Mouse (Mus musculus): ENCODE results near the gene Ccnk.

The Ccnk gene

DNA sequence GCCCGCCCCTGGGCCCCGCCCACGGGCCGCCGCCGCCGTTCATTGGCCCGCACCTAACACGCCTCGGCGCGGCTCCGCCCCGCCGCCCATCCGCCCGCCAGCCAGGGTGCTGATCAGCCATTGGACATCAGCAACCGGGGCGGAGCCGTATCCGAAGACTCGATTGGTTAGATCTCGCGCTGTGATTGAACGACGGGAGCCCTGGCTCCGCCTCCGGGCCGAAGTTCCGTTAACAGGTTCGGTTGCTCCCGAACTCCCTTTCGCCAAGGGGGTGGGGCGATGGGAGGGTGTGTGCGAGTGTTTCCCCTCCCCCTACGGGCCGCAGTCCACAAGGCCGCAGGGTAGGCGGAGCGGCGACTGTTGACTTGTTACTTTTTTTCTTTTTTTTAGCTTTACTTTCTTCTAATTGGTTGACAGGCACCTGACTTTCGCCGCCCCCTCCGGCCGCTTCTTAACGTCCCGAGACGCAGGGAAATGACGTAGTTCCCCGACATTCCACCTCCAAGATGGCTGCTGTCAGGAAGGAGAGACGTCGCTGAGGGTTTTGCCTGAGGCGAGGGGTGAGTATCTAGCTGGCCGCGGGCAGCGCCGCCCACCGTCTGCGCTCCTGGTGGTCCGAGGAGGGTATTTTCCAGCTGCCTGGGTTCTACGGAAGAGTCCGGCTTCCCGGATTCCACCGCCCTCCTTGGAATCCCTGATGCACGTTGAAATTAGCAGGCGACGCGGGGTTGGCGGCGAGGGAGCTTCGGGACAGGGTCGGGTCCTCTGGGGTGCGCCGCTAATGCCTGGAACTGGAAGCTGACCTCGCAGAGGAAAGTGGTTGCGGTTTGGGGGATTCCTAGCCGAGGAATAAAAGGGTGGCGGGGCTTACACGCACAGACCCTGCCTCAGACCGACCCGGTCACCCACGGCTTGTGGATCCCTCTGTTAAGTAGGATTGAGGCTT, at the start of gene Ccnk:
Ccnk (plus strand) TSS at position 259 of the 946 bp plus-strand sequence.
- peak; percentile 99 to 100 for DNase-seq (ENCODE audit: low spot score in 2 of 2)

GRCm38 (mm10) chr12:108132450-108133070, 46.8 kb upstream of the Ccnk start:
- no peak for DNase-seq (ENCODE audit: low spot score in 2 of 2)

DNA sequence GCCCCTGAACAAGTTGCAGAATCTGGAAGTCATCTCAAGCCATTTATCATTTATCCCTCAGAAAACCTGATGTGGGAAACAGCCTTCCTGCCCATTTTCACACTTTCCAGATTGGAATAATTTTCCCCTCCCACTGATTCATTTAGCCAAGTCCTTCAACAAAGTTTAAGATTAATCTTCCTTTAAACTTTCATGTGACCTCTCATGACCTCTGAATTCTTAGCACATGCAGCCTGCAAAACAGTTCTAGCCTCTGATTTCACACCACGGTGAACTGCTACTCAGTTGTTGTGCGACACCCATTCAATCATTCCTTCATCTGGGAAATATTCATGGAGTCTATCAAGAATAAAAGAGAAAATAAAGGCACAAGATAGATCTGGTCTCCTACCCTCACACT, 46.2 kb upstream of the Ccnk start:
- no peak for DNase-seq (ENCODE audit: low spot score in 2 of 2)

DNA sequence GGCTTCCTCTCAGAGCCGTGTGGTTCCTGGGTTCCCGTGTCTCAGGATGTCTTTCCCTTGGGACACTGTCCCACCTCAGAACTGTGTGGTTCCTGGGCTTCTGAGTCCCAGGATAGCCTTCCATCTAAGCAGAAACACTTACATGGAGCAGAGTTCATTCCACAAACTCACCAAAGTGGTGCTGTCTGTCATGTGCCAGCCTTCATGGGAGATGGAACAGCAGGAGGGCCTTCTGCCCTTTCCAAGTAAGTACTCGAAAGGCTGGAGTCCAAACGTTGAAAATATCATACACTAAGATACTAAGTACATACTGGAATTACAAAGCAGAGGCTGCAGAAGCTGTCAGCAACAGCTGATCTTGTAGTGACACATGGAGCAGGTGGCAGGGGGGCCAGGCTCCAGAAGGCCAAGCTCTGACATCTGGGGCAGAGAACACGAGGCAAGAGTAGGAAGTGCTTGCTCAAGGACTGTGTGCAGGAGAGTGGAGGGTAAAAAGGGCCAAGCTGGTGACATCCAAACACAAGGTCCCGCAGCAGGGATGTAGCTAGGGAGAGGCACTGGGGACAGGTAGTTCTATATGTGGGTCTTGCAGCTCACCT, 43.7 kb upstream of the Ccnk start:
- no peak for DNase-seq (ENCODE audit: low spot score in 2 of 2)

DNA sequence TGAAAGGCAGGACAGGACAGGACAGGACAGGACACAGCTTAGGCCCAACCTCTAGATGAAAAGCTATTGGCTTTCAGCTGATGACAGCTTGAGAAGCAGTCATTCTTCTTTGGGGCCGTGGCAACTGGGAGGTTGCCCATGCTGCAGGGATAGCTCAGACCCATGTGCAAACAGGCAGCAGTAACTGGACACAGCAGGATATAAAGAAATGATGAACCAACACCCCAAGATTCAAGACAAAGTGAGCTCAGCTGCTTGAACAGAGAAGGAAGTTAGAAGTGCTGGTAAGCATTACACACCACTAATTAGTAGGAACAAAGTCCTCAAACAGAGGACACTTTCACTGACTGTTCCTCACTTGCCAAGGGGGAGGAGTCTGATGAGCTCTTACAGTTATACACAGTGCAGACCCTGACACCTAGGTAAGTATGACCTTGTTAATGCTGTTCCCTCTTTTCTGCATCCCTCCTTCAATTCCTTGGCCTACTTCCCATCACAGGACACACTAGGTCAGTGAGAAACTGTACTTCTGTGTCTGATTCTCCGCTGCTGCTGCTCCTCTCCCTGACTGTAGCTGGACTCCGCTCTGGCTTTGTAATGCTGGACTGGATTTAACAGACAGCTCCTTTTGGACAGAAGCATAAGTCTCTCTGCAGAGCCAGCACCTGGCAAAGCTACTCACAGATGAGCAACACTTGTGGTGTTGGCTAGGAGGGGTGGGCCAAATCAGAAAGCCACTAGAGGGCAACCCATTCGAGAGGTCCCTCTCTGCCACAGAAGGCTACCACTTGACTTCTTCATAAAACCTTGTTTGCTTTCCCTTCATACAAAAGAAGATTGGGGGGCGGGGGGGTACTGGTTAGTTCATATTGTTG, 35.5 kb upstream of the Ccnk start:
- no peak for DNase-seq (ENCODE audit: low spot score in 2 of 2)

DNA sequence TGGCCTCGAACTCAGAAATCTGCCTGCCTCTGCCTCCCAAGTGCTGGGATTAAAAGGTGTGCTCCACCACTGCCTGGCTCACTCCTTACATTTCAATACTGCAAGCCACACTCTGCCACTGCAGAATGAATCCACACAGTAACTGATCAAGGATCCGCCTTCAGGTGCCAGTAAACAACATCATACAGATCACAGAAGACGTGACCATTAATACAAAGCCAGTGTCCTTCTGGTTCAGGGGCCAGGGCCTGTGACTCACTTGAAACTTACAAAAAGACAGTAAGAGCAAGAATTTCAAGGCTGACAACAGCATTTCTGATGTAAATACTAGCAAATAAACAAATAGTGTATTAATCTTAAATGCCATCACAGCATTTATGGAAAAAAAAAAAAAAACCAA, 34.2 kb upstream of the Ccnk start:
- DNase-seq (ENCODE audit: low spot score in 2 of 2) = no peak

DNA sequence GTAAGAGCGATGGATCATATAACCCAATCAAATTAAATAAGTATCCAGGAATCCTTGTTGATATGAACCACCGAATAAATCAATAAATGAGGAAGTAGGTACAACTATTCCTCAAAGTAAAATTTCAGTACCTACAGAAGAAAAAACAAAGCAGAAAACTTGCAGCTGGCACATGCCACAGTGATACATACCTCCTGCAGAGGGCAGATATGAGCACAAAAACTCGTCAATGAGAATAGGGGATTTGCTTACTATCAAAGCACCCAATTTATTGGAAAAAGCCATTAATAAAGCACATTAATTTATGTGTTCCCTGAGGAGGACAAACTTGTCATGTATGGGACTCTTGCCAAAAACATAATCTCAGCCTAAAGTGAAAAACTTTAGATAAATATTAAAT, 29.6 kb upstream of the Ccnk start:
- DNase-seq (ENCODE audit: low spot score in 2 of 2) = no peak

GRCm38 (mm10) chr12:108152743-108153142, 26.6 kb upstream of the Ccnk start:
- no peak for DNase-seq (ENCODE audit: low spot score in 2 of 2)

- DNase-seq (ENCODE audit: low spot score in 2 of 2) = no peak
Observed at GRCm38 (mm10) chr12:108159863-108160262, 19.5 kb upstream of the Ccnk start.

DNA sequence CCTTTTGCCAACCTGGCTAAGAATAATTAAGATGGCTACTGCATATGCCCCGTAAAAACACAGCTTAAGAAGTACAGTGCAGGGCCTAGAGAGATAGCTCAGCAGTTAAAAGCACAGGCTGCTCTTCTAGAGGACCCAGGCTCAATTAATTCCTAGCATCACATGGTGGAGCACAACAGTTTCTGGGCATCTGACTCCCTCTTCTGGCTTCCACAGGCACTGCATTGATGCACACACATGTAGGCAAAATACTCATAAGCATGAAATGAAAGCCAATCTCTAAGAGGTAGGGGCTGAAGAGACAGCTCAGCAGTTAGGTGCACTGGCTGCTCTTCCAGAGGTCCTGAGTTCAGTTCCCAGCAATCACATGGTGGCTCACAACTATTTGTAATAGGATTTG, 17.3 kb upstream of the Ccnk start:
- no peak for DNase-seq (ENCODE audit: low spot score in 2 of 2)

GRCm38 (mm10) chr12:108163706-108164105, 15.7 kb upstream of the Ccnk start:
- no peak for DNase-seq (ENCODE audit: low spot score in 2 of 2)

GRCm38 (mm10) chr12:108168909-108169308, 10.5 kb upstream of the Ccnk start:
- no peak for DNase-seq (ENCODE audit: low spot score in 2 of 2)

DNA sequence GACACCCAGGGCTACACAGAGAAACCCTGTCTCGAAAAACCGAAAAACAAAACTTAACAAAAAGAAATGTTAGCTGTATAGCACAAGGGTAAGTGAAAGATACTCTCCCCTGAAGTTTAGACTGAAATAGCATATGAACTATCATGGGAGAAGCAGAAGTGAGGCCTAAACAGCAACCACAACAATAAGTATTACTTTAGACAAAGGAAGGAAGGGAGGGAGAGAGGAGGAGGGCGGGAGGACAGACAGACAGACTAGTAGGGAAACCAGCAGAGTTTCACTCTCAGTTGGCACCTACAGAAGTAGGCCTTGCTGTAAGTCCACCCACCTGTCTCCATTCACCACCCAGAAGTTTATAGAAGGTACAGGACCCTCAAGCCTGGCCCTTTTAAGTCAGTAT, 8.9 kb upstream of the Ccnk start:
- no peak for DNase-seq (ENCODE audit: low spot score in 2 of 2)

- no peak for DNase-seq (ENCODE audit: low spot score in 2 of 2)
Observed at GRCm38 (mm10) chr12:108171336-108171735, 8.0 kb upstream of the Ccnk start.

- DNase-seq (ENCODE audit: low spot score in 2 of 2) = no peak
Observed at GRCm38 (mm10) chr12:108172639-108173038, 6.7 kb upstream of the Ccnk start.

DNA sequence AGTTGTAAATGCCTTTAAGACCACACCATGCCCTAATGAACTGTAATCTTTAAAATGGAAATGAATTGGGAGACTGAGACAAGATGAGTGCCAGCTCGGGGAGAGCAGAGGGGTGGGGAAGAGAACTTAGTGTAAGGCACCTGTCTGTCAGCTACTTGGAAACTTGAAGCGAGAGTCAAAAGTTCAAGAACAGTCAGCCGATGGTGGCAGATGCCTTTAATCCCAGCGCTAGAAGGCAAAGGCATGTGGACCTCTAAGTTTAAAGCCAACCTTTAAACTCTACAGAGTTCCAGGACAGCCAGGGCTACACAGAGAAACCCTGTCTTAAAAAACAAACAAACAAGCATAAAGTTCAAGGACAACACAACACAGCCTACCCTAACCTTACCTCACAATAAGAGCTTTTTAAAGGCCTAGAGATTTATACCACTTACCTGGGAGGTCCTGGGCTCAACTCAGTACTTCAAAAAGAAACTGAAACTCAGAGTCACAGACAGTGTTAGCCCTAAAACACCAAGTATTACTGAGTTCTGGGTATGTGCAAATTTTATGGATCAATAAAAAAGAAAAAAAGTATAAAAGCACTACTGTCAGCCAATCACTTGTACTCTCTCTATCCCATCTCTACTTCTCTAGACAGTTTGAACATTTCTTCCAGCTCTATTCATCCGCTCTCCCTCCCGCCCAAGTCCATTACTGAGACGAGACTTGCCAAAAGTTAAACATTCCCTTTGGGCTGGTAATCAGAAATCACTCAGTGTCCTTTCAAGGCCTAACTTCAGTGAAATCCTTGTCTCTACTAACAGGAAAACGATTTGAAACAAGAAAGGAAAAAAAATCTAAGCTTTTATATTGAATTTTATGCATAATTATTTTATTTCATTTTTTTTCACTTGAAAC, 4.5 kb upstream of the Ccnk start:
- DNase-seq (ENCODE audit: low spot score in 2 of 2) = no peak

- no peak for DNase-seq (ENCODE audit: low spot score in 2 of 2)
Observed at GRCm38 (mm10) chr12:108176366-108176765, 3.0 kb upstream of the Ccnk start.

- peak; percentile 56 to 60 for DNase-seq (ENCODE audit: low spot score in 2 of 2)
Observed at GRCm38 (mm10) chr12:108178331-108179245, 791 bp upstream of the Ccnk start.

DNA sequence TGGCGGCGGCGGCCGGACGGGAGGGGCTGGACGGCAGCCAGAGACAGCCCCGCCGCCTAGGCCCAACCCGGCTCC, 296 bp upstream of the Ccnk start, which contains the start of gene Setd3:
Setd3 (minus strand) TSS at position 69 of the 75 bp plus-strand sequence.
- DNase-seq (ENCODE audit: low spot score in 2 of 2) = no peak

GRCm38 (mm10) chr12:108181716-108182115, 2.3 kb downstream of the Ccnk start:
- no peak for DNase-seq (ENCODE audit: low spot score in 2 of 2)

Data from frontal cortex, postnatal 10 days (tissue).